Mouse (Mus musculus) kidney, adult 2 months (tissue): ENCODE measurements around the gene 1700001C02Rik.

Experiments used
- CTCF ChIP-seq: fragments of 200-500 bp; conservative IDR thresholded peaks from 2 replicates; pipeline ENCODE4 v1.5.1; 2011; ENCODE audit warnings: low read depth, mild to moderate bottlenecking, control low read depth, low read length, moderate library complexity, mixed read lengths; ENCODE audit not compliant: insufficient read depth, insufficient read length
- POLR2A ChIP-seq: fragments of 200-500 bp; IDR thresholded peaks from one replicate; pipeline ENCODE4 v1.6.1; 2011; ENCODE audit warnings: low read depth, low read length, control low read depth

GRCm38 (mm10) chr5:30528906-30529305 is 63.1 kb downstream of the 1700001C02Rik start:
- TF ChIP-seq CTCF = no peak
- no peak for TF ChIP-seq POLR2A
